Mouse (Mus musculus): ENCODE data around the gene Ckap2l. TPM values are rescaled to one million over a fixed set of nuclear protein-coding genes. Genes with fewer than 3 reads are reported as not detected.
A peak's percentile ranks its signal among the peaks of the same experiment; 100 is the strongest.

Ckap2l gene
- total RNA-seq, 2 experiments from 2014 or later, result 0.23 to 0.30 TPM

DNA sequence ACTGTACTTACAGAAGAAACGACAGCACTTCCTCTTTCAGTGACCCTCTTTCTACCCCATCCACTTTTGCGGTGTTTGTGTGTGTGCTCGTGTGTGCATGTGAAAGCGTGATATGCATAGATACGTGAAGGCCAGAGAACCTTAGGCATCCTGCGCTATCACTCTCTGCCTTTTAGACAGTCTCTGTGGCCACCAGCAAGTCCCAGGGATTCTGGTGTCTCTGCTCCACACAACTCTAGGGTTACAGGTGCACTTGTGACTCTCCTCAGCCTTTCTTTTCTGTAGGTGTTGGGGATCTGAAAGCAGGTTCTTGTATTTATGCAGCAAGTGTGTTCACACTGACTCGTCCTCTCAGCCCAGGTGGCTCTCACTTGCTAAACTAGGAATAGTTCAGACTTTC is 31.7 kb downstream of the Ckap2l start:
- DNase-seq (ENCODE audit: low spot score in 2 of 2), result no peak

DNA sequence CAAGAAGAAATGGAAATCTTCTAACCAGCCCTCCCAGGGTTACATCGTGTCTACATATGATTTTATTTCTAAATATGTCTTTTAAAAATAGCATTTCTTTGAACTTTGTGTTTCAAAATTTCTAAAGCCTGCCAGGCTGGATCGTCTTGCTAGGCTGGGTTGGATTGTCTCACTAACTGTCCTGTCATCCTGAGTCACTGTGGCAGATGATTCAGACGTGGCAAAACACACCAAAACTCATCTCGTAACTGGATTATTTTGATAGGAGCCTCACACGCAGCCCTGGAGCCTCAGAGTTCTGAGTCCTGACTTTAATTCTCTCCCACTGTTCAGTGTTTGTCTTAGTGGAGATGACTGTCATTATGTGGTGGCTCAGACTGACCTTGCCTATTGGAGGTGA is 33.9 kb downstream of the Ckap2l start:
- no peak for DNase-seq (ENCODE audit: low spot score in 2 of 2)

DNA sequence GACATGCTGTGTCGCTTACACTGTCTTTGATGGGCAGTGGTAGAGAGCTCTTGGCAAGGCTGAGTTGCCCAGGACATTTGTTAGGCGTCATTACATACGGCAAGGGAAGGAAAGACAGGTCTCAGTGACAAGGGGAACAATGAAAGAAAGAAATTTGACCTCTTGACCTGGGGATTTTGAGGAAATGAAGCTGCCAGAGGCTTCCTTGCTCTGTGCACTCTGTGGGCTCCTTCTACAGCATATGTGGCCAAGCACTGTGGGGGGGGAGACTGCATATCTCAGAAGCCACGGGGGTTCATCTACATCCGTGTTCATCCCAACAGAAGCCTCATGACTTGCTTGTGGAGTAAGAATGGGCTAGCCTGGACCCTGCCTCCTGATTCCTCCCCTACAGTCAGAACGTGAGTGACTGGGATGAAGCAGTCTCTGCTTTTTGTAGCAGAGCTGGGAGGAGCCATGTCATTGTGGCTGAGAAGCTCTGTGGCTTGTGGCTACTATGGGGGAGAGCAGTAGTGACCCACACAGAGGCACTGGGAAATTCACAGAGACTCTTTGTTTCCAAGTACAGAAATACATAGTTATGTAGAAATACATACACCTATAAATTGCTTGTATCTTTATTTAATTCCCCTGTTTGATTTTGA is 35.7 kb downstream of the Ckap2l start:
- no peak for DNase-seq (ENCODE audit: low spot score in 2 of 2)

DNA sequence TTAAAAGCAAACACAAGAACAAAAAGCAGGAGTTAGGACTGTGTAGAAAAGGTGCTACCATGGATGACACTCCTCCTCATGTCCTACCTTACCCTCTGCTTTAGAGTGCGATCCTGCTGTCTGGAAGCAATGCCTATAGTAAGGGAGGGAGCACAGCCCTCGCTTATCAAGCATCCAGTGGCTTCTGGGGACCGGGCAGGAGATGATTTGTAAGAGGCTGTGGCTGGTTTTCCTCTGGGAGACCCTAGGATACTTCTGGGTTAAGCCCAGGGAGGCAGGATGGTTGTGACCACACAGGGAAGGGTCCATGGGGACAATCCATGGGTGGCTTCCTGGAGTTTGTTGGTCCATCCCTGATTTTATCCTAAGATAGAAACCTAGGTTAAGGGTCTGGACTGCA is 36.4 kb downstream of the Ckap2l start:
- DNase-seq (ENCODE audit: low spot score in 2 of 2), result no peak

DNA sequence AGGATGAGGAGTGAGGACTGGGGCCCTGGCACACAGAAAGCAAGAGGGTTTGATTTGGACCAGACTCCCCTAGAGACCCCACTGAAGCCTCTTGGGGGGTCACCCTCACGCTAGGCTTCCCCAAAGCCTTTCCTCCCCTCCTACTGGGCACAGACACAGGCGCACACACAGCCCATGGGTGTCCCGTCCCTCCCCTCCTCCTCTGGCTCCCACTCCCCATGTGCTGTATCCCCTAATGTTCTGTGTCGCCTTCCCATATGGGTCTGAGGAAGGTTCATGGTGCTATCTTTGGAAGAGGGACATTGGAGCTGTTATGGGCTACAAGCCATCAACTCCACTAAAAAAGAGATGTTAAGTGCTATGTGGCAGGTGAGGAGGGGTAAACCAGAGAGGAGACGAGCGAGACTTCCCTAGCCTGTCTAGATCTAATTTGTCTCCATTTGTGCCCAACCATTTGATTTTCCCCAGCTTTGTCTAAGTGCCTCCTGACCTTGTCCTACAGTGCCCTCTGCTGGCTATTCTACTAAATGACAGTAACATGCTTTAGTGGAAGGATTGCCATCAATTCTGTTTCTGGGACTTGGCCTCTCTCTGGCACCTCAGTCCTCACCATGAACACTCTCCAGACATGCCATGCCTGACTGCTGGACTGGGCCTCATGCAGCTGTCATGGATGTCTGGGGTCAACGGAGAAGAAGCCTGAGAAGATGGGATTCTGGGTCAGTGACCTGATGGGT is 38.4 kb downstream of the Ckap2l start:
- peak; percentile 53 to 82 for DNase-seq (ENCODE audit: low spot score in 2 of 2)

DNA sequence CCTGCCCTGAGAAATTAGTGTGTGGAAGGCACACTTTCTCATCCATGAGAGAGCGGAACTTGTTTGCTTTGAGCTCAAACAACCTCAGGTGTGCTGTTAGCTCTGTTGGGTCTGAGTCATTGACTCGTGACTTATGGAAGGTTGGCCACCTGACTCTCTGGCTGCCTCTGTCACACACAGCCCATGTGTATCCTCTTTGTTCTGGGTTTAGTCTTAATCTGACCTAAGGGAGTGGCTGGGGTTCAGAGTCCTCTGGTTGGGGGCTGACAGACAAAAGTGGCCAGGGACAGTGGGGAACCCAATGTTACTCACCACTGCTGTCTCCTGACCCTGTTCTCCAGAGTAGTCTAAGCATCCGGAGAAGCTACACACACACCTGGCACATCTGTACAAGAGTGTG is 39.0 kb downstream of the Ckap2l start:
- no peak for DNase-seq (ENCODE audit: low spot score in 2 of 2)

DNA sequence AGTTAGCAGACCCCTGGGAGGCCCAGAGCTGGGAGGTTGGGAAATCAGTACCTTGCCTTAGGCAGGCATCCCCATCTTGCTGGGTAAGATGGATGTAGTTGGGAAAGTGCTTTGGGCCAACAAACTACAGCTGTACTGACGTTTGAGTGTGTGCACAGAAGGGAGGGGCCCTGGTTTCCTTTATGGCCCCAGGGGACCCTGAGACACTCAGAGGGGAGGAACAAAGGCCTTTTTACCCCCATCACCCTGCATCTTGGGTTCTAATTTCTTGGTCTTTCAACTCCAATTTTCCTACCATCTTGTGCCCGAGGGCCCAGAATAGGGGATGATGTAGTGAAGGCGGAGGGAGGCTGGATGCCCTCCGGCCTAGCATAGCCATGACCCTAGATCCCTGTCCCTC is 41.0 kb downstream of the Ckap2l start:
- DNase-seq (ENCODE audit: low spot score in 2 of 2), result no peak

DNA sequence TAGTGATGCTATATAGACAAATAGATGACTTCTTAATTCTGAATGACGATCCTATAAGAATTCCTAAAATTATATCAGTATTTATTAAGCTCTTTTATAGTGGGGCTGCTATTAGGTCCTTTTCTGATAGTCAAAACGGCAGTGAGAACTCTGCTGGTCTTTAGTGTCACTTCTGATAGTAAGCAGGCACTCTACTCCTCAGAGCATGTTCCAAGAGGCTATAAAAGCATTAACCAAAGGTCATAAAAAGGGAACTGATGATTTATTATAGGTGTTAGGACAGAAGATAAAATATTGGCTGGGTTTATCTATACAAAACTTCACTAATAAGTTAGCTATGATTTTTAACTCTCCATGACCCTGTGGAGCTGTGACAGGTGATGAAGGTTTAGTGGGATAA is 42.9 kb downstream of the Ckap2l start:
- no peak for DNase-seq (ENCODE audit: low spot score in 2 of 2)

DNA sequence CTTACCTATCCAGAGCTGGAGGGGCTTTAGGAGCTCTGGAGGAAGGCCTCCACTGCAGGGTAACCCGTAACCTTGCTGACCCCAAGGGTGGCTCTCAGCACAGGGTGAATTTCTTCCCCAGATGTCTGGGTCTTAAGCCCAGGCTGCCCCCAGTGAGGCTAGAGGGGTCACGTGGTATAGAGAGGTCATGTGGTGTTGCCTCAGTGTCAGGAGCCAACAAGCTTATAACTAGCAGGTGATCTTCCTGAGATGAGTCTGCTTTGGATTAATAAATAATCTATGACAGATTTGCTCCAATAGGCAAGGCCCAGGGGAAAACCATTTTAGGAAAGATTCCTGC is 43.4 kb downstream of the Ckap2l start:
- no peak for DNase-seq (ENCODE audit: low spot score in 2 of 2)

DNA sequence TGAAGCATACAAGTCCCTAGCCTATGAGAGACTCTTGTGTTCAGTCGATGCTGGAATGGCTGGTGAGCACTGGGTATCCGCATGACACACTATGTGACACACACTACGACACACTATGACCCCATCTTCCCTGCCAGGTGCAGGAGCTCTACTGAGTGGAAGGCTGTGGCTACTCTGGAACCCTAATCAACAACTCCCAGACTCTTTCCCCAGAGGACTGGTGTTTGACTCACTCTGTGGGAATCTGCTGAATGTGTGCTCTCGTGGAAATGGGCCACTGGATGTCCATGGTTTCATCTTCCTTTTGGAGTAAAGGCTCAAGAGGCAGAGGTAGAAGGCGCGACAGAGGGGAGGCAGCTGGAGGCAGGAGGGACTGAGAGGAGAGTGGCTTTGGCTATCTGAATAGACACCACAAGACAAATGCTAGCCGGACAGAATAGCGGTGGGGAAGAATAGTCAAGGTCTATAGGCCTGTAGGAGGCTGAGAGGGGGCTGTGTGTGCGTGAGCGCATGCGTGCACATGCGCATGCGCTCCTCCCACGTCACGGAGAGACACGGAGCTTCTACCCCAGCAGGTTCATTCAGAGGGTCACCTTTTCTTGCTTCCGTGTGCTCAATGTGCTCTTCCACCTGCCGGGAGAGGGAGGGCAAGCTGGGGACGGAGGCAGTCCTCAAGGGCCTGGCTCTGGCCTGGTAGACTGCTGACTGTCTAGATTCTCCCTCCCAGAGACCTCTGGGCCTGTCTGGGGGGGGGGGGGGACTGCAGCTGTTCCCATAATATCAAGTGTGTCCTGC is 44.0 kb downstream of the Ckap2l start:
- DNase-seq (ENCODE audit: low spot score in 2 of 2), result no peak

DNA sequence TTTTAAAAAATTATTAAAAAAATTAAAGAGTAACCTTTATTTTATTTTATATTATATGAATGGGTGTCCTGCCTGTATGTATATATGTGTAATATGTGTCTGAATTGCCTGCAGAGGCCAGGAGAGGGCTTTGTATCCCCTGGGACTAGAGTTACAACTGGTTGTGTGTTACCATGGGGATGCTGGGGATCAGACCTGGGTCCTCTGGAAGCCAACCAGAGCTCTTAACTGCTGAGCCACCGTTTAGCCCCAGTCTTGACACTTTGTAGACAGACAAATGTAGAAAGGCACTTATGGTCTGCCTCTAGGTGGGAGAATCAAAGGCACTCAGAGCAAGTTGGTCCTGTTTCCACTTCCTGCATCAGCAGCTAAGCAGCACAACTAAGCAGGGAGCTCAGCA is 47.7 kb downstream of the Ckap2l start:
- no peak for DNase-seq (ENCODE audit: low spot score in 2 of 2)

DNA sequence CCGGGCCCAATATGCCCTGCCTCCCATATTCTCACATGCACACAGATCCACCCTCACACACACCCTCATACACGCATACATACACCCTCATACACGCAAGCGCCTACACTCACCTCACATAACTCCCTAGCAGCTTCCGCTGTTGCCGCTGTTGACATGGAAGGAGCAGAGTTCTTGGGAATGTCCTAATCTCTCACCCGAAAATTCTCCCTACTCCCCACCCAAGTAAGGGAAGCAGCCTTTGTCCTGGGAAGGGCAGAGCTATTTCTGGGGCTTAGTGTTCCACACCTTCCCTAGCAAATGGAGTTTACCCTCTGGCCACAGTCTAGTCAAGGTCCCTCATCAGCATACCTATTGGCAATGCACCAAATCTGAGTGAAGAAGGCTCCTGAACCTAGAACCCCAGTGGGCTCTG is 49.3 kb downstream of the Ckap2l start:
- DNase-seq (ENCODE audit: low spot score in 2 of 2), result no peak

DNA sequence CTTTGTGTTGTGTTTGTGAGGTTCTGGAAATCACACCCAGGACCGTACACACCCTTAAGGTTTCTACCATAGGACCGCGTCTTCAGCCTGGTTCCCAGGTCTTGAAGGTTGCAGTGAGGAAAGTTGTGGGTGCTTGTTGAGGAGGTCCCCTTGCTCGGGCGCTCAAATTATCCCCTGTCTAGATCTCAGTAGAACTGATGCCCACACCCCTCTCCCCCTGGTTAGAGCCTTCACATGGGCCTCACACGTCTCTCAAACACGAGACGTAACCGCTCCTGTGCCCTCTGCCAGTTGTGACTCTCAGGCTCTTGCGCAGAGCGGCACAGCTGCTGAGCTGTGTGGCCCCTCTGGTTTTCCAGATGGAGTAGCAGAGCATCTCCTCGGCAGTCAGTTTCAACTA is 50.1 kb downstream of the Ckap2l start:
- DNase-seq (ENCODE audit: low spot score in 2 of 2), result no peak

DNA sequence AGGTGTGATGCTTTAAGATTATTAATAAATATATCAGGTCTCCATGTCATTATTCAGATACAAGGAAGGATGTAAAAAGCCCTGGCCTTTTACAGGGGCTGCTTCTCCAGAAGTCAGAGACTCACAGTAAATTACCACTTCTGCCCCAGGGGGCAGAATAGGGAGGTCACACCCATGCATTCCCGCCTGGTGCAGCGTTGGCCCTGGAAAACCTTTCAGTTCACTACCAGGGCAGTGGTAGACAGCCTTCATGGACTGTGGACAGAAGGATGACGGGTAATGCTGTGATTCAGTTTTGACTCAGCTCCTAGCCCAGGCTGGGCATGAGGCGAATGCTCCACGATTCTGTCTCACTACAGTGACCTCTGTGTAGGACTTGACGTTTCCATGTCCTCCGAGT is 50.6 kb downstream of the Ckap2l start:
- no peak for DNase-seq (ENCODE audit: low spot score in 2 of 2)

DNA sequence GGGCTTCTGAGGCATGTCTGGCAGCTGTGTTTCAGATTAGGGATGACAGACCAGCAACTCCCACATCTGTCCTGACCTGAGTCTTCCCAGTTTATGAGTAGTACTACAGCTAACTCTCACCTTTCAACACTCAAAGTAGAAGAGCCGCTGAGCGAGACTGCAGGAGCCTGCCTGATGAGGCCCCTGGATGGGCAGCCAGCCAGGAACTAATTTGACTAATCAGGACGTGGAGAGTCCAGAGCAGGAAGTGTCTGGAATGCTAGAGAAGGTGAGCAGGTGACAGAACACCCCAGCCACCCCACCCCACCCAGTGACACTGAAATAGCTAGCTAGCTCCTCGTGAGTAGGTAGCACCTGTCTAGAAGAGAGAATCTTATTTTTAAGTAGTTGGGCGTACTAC is 51.4 kb downstream of the Ckap2l start:
- DNase-seq (ENCODE audit: low spot score in 2 of 2), result no peak

DNA sequence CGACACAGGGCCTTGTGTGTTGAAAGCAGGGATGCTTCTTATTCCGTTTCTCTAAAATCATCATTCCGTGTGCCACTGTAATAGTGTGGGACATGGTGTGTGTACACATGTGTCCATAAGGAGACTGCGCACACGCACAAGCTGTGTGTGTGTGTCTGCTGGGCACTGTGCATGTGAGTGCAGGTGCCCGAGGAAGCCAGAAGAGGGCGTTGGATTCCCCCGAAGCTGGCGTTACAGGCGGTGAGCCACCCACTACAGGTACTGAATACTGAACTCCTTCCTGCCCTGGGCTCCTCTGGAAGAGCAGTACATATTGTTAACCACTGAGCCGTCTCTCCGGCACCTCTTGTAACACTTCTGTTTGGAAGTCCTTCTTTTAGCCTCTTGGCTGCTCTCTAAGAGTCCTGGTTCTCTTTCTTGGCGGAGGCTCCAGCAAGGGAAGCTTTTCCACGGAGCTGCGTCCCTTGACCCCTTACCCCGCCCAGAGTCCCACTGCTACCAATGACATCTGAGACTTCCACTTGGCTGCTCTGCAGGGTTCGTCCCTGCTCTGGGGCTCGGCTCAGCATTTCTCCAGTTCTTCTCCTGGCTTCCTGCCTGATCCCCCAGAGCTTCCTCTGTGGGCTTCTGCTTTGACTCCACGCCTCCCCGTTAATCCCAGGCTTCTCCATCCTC is 52.4 kb downstream of the Ckap2l start:
- DNase-seq (ENCODE audit: low spot score in 2 of 2), result no peak

DNA sequence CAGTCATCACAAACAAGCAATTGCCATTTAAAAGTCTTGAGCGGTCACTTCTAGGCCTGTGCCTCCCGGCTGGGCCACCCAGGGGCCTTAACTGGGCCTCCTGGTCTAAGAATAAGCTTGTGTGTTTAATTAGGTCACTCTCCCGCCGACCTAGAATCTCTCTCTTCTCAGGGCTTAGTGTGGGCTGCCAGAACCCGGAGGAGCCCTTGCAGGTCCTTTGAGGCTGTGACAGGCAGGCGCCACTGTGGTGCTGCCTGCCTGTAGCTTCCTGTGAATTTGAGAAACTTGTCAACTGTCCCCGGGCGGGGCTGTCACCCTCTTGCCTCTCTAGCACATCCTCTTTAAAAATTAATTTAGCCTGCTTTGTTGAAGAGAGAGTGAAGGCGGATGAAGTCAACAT is 53.2 kb downstream of the Ckap2l start:
- peak in 1 of 2 experiments; percentile 37 for DNase-seq (ENCODE audit: low spot score in 2 of 2)

DNA sequence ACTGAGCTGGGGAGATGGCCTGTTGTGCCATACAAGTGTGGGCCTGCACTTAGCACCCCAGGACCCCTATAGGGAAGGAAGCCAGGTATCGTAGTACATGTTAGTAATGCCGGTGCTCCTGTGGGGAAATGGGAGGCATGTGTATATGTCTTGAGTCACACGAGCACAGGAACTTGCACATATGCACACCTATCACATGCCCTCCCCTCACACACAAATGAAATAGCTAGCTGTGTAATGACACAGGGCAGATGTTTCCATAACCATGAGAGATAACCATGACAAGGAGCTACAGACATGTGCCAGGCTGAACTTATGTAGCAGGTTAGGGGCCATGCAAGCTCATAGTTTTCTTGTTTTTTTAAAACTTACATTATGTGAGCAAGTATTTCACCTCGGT is 54.0 kb downstream of the Ckap2l start:
- DNase-seq (ENCODE audit: low spot score in 2 of 2), result no peak

DNA sequence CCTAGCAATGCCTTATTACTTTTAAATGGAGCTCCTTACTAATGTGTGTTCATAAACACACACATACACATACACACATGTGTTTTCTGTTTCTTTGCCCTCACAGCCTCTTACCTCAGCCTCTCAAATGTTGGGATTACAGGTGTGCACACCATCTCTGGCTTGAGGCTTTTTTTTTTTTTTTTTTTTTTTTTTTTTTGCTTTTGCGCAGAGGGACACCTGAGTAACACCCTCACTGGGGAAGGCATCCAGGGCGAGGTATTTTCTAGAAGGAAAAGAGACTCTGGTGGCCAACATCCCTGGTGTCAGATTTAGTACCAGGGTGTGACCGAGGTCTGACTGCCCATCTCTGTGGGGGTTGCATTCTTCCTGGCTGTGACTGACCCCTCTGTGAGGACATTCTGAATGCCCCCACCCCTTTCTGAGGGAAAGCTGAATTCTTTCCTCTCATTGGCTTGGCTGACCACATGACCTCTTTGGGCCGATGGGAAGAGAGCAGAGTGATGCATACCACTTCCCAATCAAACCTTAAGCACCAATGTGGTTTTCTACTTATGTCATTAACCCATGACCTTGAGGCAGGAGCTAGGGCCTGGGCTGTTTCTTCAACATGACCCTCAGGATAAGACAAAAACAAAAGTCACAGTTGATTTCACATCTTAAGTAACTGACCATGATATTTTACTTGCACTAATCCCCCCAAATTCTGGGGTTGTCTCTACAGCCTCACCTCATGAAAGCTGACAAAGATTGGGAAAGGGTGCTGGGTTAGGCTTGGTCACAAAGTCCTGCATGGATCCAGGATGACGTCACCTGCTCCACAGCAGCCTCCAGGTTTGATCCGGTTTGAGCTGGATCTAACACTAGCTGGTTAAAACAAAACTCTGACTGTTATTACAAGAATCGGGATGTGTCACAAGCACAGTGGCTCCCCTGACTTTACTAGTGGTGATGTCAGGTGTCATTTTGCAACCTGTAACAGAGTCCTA is 54.9 kb downstream of the Ckap2l start:
- DNase-seq (ENCODE audit: low spot score in 2 of 2), result no peak

DNA sequence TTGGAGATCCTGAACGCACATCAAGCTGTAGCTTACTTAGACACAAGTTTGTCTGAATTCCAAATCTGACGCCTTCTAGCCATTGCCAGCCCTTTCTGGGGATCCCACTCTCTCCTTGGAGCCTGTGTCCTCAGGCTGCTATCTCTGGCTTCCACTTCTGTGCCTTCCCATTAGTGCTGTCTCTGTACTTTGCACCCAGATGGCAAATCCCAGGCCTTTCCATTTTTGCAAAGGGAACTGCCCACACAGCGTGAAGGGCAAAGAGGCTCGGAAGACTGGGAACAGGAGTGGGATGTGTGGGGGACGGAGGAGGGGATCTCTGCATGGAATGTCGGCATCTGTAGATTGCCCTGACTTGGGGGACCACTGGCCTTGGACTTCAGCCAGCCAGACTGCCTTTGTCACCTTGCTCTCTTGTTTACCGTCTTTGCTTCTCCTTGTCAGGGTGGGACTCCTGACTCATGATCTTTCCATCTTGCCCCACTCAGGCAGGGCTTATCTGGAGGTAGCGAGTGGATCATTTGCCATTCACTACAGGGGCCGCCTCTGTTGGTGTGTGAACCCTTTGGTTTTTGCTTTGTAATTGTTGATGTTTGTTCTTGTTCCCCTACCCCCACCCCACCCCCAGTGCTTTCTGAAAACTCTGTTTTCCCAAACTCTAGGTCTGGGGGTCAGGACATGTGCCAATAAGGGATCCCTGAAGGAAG is 56.1 kb downstream of the Ckap2l start:
- DNase-seq (ENCODE audit: low spot score in 2 of 2), result peak; percentile 45 to 70

All from layer of hippocampus, adult 18-20 months (tissue).